Mouse (Mus musculus) adrenal gland, adult 8-10 months (tissue): ENCODE data around the gene Inpp5d. TPM values are rescaled to one million over a fixed set of nuclear protein-coding genes. Genes with fewer than 3 reads are reported as not detected.

Experiments used
- DNase-seq: peaks from one replicate; pipeline ENCODE4 v3.0.0; 2022
- total RNA-seq, 4 experiments: library from RNA; stranded (reverse); gene quantifications; 2 replicates each; pipeline ENCODE4 v1.2.4; 2022

Inpp5d gene
- total RNA-seq, result 10 to 100 TPM; 16.8 to 37.9 (median 21.4) TPM

GRCm38 (mm10) chr1:87620211-87620668, at the start of gene Inpp5d:
Inpp5d (plus strand) TSS chr1:87620312.
- DNase-seq, result no peak

- DNase-seq, result no peak
These were observed 46.9 kb upstream of the Inpp5d start for GRCm38 (mm10) chr1:87573261-87573660.

DNA sequence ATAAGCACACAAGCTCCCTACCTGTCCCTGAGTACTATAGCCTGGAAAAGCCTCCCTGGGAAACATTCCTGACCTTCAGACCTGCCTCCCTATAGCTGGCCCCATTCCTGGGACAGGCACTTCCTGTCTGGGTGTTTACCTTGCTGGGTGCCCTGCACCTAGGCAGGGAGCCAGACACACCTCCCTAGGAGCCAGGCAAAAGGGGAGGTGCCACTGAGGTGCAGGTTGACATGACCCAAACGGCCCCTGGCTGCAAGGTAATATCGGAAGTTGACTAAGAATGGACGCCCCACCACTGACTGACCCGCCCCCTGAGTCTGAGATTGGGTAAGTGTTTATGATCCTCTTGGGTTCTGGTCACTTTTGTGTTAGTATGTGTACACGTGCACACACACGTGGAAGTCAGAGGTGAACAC, 46.3 kb upstream of the Inpp5d start, which contains the start of gene Ngef:
Gene Ngef, minus strand, starts transcription at position 71 of the 416 bp plus-strand sequence.
- no peak for DNase-seq

DNA sequence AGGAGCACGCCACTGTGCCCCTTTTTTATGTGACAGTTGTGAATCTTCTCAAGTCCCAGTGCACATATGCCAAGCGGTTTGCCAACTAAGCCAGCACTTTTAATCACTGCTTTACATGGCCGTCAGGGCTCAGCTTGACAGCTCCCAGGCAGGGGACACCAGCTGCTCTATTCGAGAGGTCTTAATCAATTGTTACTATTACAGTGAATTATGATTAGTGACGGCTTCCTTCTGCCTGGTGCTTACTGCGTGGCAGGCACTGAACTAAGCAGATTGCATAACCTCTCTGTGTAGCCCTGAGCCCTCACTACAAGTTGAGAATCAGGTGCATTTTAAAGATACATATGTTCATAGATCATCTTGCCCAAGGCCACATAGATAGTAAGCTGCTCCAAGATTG, 45.8 kb upstream of the Inpp5d start:
- DNase-seq, result peak; percentile 31

DNA sequence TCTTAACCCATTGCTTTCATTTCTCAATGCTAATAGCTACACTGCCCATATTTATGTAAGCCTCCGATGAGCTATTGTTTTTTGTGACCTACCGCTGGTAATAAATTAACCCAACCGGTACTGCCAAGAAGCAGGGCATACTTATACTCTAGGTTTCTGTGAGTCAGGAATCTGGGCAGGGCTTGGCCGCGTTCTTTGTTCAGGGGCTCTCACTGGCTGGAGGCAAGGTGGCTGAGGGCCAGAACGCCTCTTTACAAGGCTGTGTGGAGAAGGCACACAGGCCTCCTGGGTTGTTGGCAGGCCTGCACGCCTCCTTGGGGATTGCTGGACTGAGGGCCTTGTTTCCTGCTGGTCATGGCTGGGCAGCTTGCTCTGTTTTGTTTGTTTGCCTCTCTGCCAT, 45.3 kb upstream of the Inpp5d start:
- DNase-seq, result peak; percentile 85

GRCm38 (mm10) chr1:87578965-87579364, 41.1 kb upstream of the Inpp5d start:
- DNase-seq, result no peak

DNA sequence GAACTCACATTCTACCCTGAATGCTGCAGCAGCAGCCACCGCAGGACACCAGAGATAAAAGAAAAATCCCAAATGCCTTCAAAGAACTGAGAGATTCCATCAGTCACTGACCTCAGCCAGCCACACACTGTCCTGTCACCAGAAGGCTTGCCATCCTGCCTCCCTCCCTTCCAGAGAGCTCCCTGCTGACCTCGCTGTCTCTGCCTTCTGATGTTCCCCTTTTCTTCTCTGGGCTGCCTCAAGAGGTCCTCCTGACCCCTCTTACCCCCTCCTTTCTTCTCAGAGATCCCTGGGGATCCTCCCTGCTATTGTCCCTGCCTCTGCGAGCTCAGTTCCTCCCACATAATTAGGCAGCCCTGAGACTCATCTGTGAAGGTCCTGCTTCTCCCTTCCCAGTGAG, 39.3 kb upstream of the Inpp5d start:
- no peak for DNase-seq

GRCm38 (mm10) chr1:87589162-87589561, 30.9 kb upstream of the Inpp5d start:
- no peak for DNase-seq

GRCm38 (mm10) chr1:87589980-87590379, 30.1 kb upstream of the Inpp5d start:
- DNase-seq, result no peak

- no peak for DNase-seq
These were observed 25.9 kb upstream of the Inpp5d start for GRCm38 (mm10) chr1:87594261-87594660.

DNA sequence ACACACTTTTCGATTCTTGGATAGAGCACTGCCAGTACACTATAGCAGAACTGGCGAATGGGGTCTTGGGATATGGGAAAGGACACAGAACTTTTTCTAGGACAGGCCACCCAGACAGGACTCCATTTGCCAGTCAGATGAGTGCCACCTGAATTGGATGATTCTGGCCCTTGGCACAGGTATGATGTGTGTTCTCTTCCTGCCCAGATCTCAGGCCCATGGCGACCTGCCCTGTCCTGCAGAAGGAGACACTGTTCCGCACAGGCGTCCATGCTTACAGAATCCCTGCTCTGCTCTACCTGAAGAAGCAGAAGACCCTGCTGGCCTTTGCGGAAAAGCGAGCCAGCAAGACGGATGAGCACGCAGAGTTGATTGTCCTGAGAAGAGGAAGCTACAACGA, 25.4 kb upstream of the Inpp5d start:
- DNase-seq, result no peak

DNA sequence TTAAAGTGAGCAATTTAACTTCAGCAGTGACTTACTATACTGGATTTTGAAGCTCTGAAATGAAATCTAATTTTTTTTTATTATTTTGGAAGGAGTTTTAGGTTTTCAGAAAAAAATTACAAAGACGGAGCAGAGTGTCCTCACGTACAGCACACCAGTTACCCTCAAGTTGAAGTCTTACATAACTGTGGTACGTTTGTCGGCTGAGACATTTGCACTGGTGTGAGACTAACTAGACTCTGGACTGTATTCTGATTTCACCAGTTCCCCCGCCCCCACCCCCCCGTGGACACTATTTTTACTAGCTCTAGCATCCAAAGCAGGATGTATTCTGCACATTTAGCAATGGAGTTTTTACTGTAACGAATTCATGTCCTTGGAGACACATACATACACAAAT, 19.6 kb upstream of the Inpp5d start:
- DNase-seq, result no peak

DNA sequence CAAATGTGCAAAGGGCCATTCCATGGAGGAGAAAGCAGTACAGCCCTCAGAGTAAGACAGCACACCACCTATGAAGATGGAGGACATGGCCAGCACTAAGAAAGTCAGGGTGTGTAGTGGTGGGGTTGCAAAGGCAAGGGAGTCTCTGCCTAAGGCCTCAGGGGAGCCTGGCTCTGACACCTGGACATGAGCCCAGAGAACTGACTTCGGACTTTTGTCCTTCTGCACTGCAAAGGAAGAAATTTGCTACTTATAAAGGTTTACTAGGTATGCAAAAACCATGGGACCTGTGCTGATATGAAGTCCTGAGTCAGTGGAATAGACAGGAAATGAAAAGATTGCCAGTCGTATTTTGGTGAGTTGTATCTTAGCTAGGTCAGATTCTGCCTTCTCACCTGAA, 18.3 kb upstream of the Inpp5d start:
- DNase-seq, result no peak

DNA sequence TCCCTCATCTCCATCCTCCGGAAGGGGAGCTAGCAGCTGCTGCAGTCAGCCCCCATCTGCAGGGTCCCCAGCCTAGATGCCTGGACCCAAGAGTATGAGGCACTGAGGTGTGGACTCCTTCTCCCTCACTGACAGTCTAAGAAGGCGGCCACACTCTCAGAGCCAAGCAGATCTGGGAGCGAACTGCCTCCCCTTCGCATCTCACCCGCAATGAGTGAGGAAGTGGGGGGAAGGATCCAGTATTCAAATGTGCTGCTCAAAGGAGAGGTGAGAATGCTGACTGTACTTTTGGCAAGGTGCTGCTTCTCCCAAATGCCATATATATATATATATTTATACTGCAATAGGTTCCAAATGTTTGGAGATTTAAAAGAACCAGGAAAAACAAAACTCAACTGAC, 16.7 kb upstream of the Inpp5d start:
- DNase-seq, result no peak

DNA sequence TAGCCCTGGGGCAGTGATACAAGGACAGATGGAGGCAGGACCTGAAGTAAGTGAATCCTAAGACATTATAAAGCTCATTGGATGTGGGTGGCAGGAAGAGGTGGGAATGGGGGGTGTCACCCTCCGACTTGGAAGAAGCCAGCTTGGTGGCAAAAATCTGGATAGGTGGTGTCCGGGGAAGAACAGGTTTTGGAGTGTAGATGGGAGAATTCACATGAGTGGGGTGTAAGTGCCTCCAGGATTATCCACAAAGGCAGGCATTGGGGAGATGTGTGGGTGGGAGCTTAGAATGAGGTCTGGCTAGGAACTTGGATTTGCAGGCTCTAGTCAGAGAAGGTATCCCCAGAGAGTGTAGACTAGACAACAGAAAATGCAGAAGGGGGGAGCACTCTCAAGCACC, 14.8 kb upstream of the Inpp5d start:
- DNase-seq, result no peak

DNA sequence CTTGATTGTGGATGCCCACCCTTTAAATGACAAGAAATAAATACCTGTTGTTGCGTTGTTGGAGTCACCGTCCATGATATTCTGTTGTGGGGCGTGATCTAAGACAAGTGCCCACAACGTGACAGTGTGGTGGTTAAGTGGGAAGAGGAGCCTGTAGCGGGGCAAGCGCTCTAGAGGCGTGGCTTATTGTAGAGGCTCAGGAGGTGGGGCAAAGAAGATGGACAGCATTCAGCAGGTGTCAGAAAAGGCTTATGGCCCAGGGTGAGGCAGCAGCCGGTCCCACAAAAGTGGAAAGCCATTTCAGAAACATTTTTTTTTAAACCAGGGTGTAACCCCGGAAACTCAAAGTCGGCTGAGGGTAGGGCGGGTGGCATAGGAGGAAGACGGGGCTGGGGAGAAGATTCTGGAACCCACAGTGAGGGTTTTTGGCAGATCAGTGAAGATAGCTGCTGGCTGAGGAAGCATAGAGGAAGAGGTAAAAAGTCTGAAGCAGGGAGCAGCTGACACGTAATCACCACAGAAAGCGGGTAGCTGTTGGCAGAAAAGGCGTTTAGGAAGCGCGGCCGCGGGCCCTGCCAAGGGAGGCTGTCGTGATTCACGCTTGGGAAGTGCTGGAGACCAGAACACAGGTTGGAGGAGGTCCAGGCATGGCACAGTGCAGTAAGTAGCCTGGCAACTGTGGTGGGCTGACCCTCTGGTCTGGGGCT, 12.6 kb upstream of the Inpp5d start:
- no peak for DNase-seq

DNA sequence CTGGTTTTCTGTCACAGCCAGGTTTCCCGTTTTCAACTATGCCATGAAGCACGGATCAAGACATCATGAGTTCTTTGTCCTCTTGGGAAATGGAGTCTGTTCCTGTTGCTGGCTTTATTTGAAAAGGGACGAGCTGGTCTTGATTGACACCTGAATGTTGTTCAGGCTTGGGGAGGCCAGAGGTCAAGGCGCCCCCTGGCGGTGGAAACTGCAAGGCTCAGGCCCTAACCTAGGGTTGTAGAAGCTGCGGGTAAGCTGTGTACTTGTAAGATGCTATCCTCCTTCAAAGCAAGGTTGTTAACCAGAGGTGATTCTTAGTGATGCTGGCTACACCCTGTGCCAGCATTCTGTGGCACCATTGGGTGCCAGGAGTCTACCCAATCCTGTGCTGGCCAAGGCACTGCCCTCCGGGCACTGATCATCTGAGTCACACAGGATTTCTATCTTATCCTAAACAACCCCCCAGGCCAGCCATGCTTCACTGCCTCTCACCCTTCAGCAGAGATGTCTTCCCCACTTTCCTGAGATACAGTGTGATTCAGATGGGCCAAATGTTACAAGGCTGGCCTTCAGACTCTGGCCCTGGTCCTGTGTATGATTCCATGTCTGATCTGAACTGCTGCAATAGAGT, 11.6 kb upstream of the Inpp5d start:
- DNase-seq, result no peak

DNA sequence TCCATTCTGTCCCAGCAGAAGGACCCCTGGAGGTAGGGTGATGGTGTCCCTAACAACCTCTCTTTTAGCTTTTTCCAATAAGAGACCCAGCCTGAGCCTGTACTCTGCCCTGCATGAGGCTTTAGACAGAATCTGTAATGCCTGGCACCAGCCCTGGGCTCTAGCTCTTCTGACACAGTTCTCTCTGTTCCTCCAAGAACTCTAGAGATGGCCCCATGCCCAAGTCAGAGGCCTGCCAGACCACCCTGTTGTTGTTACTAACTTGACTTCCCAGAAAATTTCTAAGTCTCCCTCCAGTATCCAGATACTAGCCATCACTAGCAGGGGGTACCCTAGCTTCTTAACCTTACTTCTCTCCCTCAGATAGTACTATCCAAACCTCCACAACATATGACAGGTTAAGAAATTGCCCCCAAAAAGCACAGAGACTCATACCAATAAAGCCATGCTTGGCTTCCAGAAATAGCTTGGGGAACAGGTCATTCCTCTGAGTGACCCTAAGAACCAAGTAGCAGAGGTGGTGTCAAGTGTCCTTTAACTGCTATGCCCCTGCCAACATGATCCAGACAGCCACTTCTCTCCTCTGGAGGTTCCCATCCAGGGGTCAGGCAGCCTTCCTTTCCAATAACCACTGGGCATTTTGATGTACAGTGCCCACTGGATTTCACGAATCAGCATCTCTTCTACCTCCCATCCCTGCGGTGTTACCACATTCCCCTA, 5.4 kb upstream of the Inpp5d start:
- no peak for DNase-seq

- no peak for DNase-seq
These were observed 581 bp downstream of the Inpp5d start for GRCm38 (mm10) chr1:87620693-87621092.

- no peak for DNase-seq
These were observed 1.2 kb downstream of the Inpp5d start for GRCm38 (mm10) chr1:87621146-87621857.

- no peak for DNase-seq
These were observed 1.8 kb downstream of the Inpp5d start for GRCm38 (mm10) chr1:87621858-87622279.

GRCm38 (mm10) chr1:87623977-87624666, 4.0 kb downstream of the Inpp5d start:
- no peak for DNase-seq
